Mouse (Mus musculus) hindbrain, embryonic 14.5 days (tissue): Measurements from ENCODE around the gene Rpia. TPM values are rescaled to one million over a fixed set of nuclear protein-coding genes. Genes with fewer than 3 reads are reported as not detected.

ENCODE experiments used
- ATAC-seq: fragments of 200-750 bp; cut with Nextera tagmentation; 2 replicates; pipeline ENCODE4 v1.8.0; 2017; ENCODE audit warnings: moderate number of reproducible peaks, mild to moderate bottlenecking, moderate TSS enrichment, moderate library complexity; ENCODE audit not compliant: low FRiP score
- DNase-seq: peaks from one replicate; pipeline ENCODE4 v3.0.0-alpha.2; 2015; ENCODE audit warnings: low spot score
- H3K27ac ChIP-seq: fragments of 300-500 bp; sonication (generic); 2 replicates; pipeline ENCODE4 v1.5.1; 2014; ENCODE audit warnings: mild to moderate bottlenecking, moderate library complexity
- H3K27me3 ChIP-seq: fragments of 300-500 bp; sonication (generic); 2 replicates; pipeline ENCODE4 v1.6.1; 2014; ENCODE audit warnings: mild to moderate bottlenecking, low read length, mixed read lengths; ENCODE audit not compliant: control insufficient read depth, insufficient read depth
- H3K36me3 ChIP-seq: fragments of 300-500 bp; sonication (generic); replicated peaks from 2 replicates; pipeline ENCODE4 v1.6.1; 2014; ENCODE audit not compliant: control insufficient read depth, insufficient read depth
- H3K4me1 ChIP-seq: fragments of 300-500 bp; sonication (generic); replicated peaks from 2 replicates; pipeline ENCODE4 v1.6.1; 2014; ENCODE audit warnings: antibody characterized with exemption, low read length, mixed read lengths; ENCODE audit not compliant: control insufficient read depth, insufficient read depth
- H3K4me2 ChIP-seq: fragments of 300-500 bp; sonication (generic); replicated peaks from 2 replicates; pipeline ENCODE4 v1.6.1; 2014; ENCODE audit warnings: mild to moderate bottlenecking, moderate library complexity
- H3K4me3 ChIP-seq: fragments of 300-500 bp; sonication (generic); replicated peaks from 2 replicates; pipeline ENCODE4 v1.5.1; 2014; ENCODE audit warnings: mild to moderate bottlenecking, low read length
- H3K9ac ChIP-seq: fragments of 300-500 bp; sonication (generic); 2 replicates; pipeline ENCODE4 v1.6.1; 2014
- H3K9me3 ChIP-seq: fragments of 300-500 bp; sonication (generic); 2 replicates; pipeline ENCODE4 v1.6.1; 2016; ENCODE audit warnings: low read length; ENCODE audit not compliant: control insufficient read depth
- WGBS: fragments of 180-500 bp; shearing (Covaris S2); extraction: QIAGEN DNeasy Blood & Tissue Kit; methylation state at CpG from one replicate; pipeline ENCODE4 v1.1.7; 2014; 5-methylcytosine and 5-hydroxymethylcytosine counted together
- polyA plus RNA-seq: library from polyadenylated mRNA; unstranded; fragments of >200 nt; fragmentation: Nextera tagmentation; extraction: Ambion mirVana; gene quantifications from 2 replicates; pipeline ENCODE4 v1.2.1, GENCODE M21; 2014

Rpia gene
- polyA plus RNA-seq, 1 experiment from 2014 or later = 2.9 TPM

- DNase-seq (no peak), ATAC-seq (no peak)
- WGBS = 87% methylated on average over 5 of the region's 5 CpGs
- no peak overlapping the region for H3K4me3 ChIP-seq
- no peaks in the 10 kb centered on the region for H3K36me3 ChIP-seq
- no peaks in the 10 kb centered on the region for H3K27me3 ChIP-seq
- H3K9me3 ChIP-seq = no peaks in the 10 kb centered on the region
- no peaks in the 10 kb centered on the region for H3K4me1 ChIP-seq
- no peak overlapping the region for H3K9ac ChIP-seq
- H3K27ac ChIP-seq = no peak overlapping the region
- no peak overlapping the region for H3K4me2 ChIP-seq
Measured at GRCm38 (mm10) chr6:70743902-70744301, 48.1 kb downstream of the Rpia start.

- H3K27ac ChIP-seq = no peak overlapping the region
- DNase-seq = no peak
- no peaks in the 10 kb centered on the region for H3K9me3 ChIP-seq
- H3K4me2 ChIP-seq = no peak overlapping the region
- no peaks in the 10 kb centered on the region for H3K36me3 ChIP-seq
- ATAC-seq = no peak
- H3K4me1 ChIP-seq = no peaks in the 10 kb centered on the region
- no peak overlapping the region for H3K9ac ChIP-seq
- whole genome bisulfite sequencing = 92% methylated on average over 4 of the region's 4 CpGs
- H3K27me3 ChIP-seq = no peaks in the 10 kb centered on the region
- H3K4me3 ChIP-seq = no peak overlapping the region
Measured at GRCm38 (mm10) chr6:70742833-70743232, 49.2 kb downstream of the Rpia start.

GRCm38 (mm10) chr6:70740535-70740934, 51.5 kb downstream of the Rpia start:
- Histone ChIP-seq H3K27me3 (no peaks in the 10 kb centered on the region), H3K9me3 (no peaks in the 10 kb centered on the region), H3K4me3 (no peak overlapping the region), H3K36me3 (no peaks in the 10 kb centered on the region), H3K27ac (no peak overlapping the region), H3K4me2 (no peak overlapping the region), H3K9ac (no peak overlapping the region), H3K4me1 (no peaks in the 10 kb centered on the region)
- no peak for ATAC-seq
- no peak for DNase-seq

- H3K9ac ChIP-seq = no peak overlapping the region
- H3K4me1 ChIP-seq = no peaks in the 10 kb centered on the region
- ATAC-seq = no peak
- H3K36me3 ChIP-seq = no peaks in the 10 kb centered on the region
- WGBS = 74% methylated on average over 1 of the region's 1 CpGs
- H3K27me3 ChIP-seq = no peaks in the 10 kb centered on the region
- H3K4me3 ChIP-seq = no peak overlapping the region
- DNase-seq = no peak
- H3K4me2 ChIP-seq = no peak overlapping the region
- no peak overlapping the region for H3K27ac ChIP-seq
- H3K9me3 ChIP-seq = no peaks in the 10 kb centered on the region
Measured at GRCm38 (mm10) chr6:70739456-70739855, 52.6 kb downstream of the Rpia start.

GRCm38 (mm10) chr6:70735528-70735927, 56.5 kb downstream of the Rpia start:
- Histone ChIP-seq H3K9ac (no peak overlapping the region), H3K4me2 (no peak overlapping the region), H3K27ac (no peak overlapping the region), H3K4me3 (no peak overlapping the region), H3K27me3 (no peaks in the 10 kb centered on the region), H3K4me1 (no peaks in the 10 kb centered on the region), H3K9me3 (no peaks in the 10 kb centered on the region), H3K36me3 (no peaks in the 10 kb centered on the region)
- no peak for DNase-seq
- no peak for ATAC-seq
- 96% methylated on average over 2 of the region's 2 CpGs for WGBS

- Histone ChIP-seq H3K36me3 (no peaks in the 10 kb centered on the region), H3K9ac (no peak overlapping the region), H3K4me3 (no peak overlapping the region), H3K9me3 (no peaks in the 10 kb centered on the region), H3K27ac (no peak overlapping the region), H3K4me2 (no peak overlapping the region), H3K27me3 (no peaks in the 10 kb centered on the region), H3K4me1 (no peaks in the 10 kb centered on the region)
- DNase-seq (no peak), ATAC-seq (no peak)
Measured at GRCm38 (mm10) chr6:70730828-70731227, 61.2 kb downstream of the Rpia start.

GRCm38 (mm10) chr6:70729125-70729524, 62.9 kb downstream of the Rpia start:
- no peak overlapping the region for H3K4me2 ChIP-seq
- no peak for ATAC-seq
- no peak overlapping the region for H3K27ac ChIP-seq
- no peak for DNase-seq
- no peak overlapping the region for H3K9ac ChIP-seq
- H3K36me3 ChIP-seq = no peaks in the 10 kb centered on the region
- WGBS = 98% methylated on average over 1 of the region's 1 CpGs
- no peaks in the 10 kb centered on the region for H3K27me3 ChIP-seq
- H3K9me3 ChIP-seq = no peaks in the 10 kb centered on the region
- no peaks in the 10 kb centered on the region for H3K4me1 ChIP-seq
- H3K4me3 ChIP-seq = no peak overlapping the region

- 76% methylated on average over 4 of the region's 4 CpGs for WGBS
- Histone ChIP-seq H3K27me3 (no peaks in the 10 kb centered on the region), H3K9ac (no peak overlapping the region), H3K4me1 (no peaks in the 10 kb centered on the region), H3K4me3 (no peak overlapping the region), H3K9me3 (no peaks in the 10 kb centered on the region), H3K4me2 (no peak overlapping the region), H3K27ac (no peak overlapping the region), H3K36me3 (no peaks in the 10 kb centered on the region)
- no peak for ATAC-seq
- no peak for DNase-seq
Measured at GRCm38 (mm10) chr6:70727094-70727721, 64.8 kb downstream of the Rpia start.

GRCm38 (mm10) chr6:70725639-70726038, 66.4 kb downstream of the Rpia start:
- H3K9me3 ChIP-seq = no peaks in the 10 kb centered on the region
- DNase-seq = no peak
- 67% methylated on average over 2 of the region's 2 CpGs for WGBS
- H3K4me1 ChIP-seq = no peaks in the 10 kb centered on the region
- H3K27ac ChIP-seq = no peak overlapping the region
- no peak for ATAC-seq
- H3K36me3 ChIP-seq = no peaks in the 10 kb centered on the region
- H3K4me2 ChIP-seq = no peak overlapping the region
- no peak overlapping the region for H3K4me3 ChIP-seq
- no peaks in the 10 kb centered on the region for H3K27me3 ChIP-seq
- no peak overlapping the region for H3K9ac ChIP-seq

- no peak for DNase-seq
- Histone ChIP-seq H3K9me3 (no peaks in the 10 kb centered on the region), H3K4me1 (no peaks in the 10 kb centered on the region), H3K4me3 (no peak overlapping the region), H3K27ac (no peak overlapping the region), H3K4me2 (no peak overlapping the region), H3K36me3 (no peaks in the 10 kb centered on the region), H3K27me3 (no peaks in the 10 kb centered on the region), H3K9ac (no peak overlapping the region)
- no peak for ATAC-seq
- WGBS = 96% methylated on average over 13 of the region's 13 CpGs
Measured at GRCm38 (mm10) chr6:70724722-70725121, 67.3 kb downstream of the Rpia start.
